Mouse (Mus musculus) midbrain, embryonic 16.5 days (tissue): ENCODE results near the gene Galnt7. TPM values are rescaled to one million over a fixed set of nuclear protein-coding genes. Genes with fewer than 3 reads are reported as not detected.
"Not testable (repeated sequence)": the region's sequence is repeated elsewhere in the genome, so short reads cannot be mapped to it uniquely, and the experiment has no call there.

Experiments used
- ATAC-seq: fragments of 200-750 bp; cut with Nextera tagmentation; 2 replicates; pipeline ENCODE4 v1.8.0; 2017; ENCODE audit warnings: moderate TSS enrichment
- H3K27ac ChIP-seq: fragments of 300-500 bp; sonication (generic); 2 replicates; pipeline ENCODE4 v1.5.1; 2014; ENCODE audit warnings: mild to moderate bottlenecking, low read length, mixed read lengths
- H3K27me3 ChIP-seq: fragments of 300-500 bp; sonication (generic); 2 replicates; pipeline ENCODE4 v1.6.1; 2014; ENCODE audit warnings: low read depth, low read length, mixed read lengths; ENCODE audit not compliant: control insufficient read depth, insufficient read depth
- H3K36me3 ChIP-seq: fragments of 300-500 bp; sonication (generic); 2 replicates; pipeline ENCODE4 v1.6.1; 2014; ENCODE audit warnings: mild to moderate bottlenecking, low read length, moderate library complexity, mixed read lengths; ENCODE audit not compliant: control insufficient read depth, insufficient read depth
- H3K4me1 ChIP-seq: fragments of 300-500 bp; sonication (generic); 2 replicates; pipeline ENCODE4 v1.6.1; 2014; ENCODE audit warnings: mild to moderate bottlenecking, low read length, mixed read lengths; ENCODE audit not compliant: control insufficient read depth, insufficient read depth
- H3K4me2 ChIP-seq: fragments of 300-500 bp; sonication (generic); 2 replicates; pipeline ENCODE4 v1.6.1; 2014; ENCODE audit warnings: mild to moderate bottlenecking, low read length, mixed read lengths
- H3K4me3 ChIP-seq: fragments of 300-500 bp; sonication (generic); 2 replicates; pipeline ENCODE4 v1.5.1; 2014; ENCODE audit warnings: low read depth, mild to moderate bottlenecking, low read length, moderate library complexity, mixed read lengths
- H3K9ac ChIP-seq: fragments of 300-500 bp; sonication (generic); 2 replicates; pipeline ENCODE4 v1.6.1; 2014; ENCODE audit warnings: low read depth, low read length, mixed read lengths
- H3K9me3 ChIP-seq: fragments of 300-500 bp; sonication (generic); replicated peaks from 2 replicates; pipeline ENCODE4 v1.6.1; 2014; ENCODE audit warnings: mild to moderate bottlenecking, low read length, mixed read lengths; ENCODE audit not compliant: control insufficient read depth, poor library complexity, severe bottlenecking
- WGBS: fragments of 180-500 bp; shearing (Covaris S2); extraction: QIAGEN DNeasy Blood & Tissue Kit; methylation state at CpG from one replicate; pipeline ENCODE4 v1.1.7; 2014; 5-methylcytosine and 5-hydroxymethylcytosine counted together
- polyA plus RNA-seq: library from polyadenylated mRNA; unstranded; fragments of >200 nt; fragmentation: Nextera tagmentation; extraction: Ambion mirVana; gene quantifications from 2 replicates; pipeline ENCODE4 v1.2.1, GENCODE M21; 2015

The Galnt7 gene
- polyA plus RNA-seq, 1 experiment from 2014 or later = 8.2 TPM

- no peak overlapping the region for H3K27ac ChIP-seq
- no peak overlapping the region for H3K9ac ChIP-seq
- H3K4me3 ChIP-seq = no peak overlapping the region
- ATAC-seq = no peak
- H3K27me3 ChIP-seq = no peaks in the 10 kb centered on the region
- H3K36me3 ChIP-seq = no peaks in the 10 kb centered on the region
- H3K4me2 ChIP-seq = no peak overlapping the region
- no peaks in the 10 kb centered on the region for H3K4me1 ChIP-seq
- H3K9me3 ChIP-seq = no peaks in the 10 kb centered on the region
- WGBS = 68% methylated on average over 2 of the region's 2 CpGs
These were observed 120.6 kb downstream of the Galnt7 start for GRCm38 (mm10) chr8:57532223-57532622.

- H3K4me1 ChIP-seq = no peaks in the 10 kb centered on the region
- H3K4me3 ChIP-seq = no peak overlapping the region
- H3K9ac ChIP-seq = no peak overlapping the region
- H3K4me2 ChIP-seq = peak overlapping the region; percentile 7; the same call in 1 of the 2 replicates
- H3K27ac ChIP-seq = no peak overlapping the region
- H3K9me3 ChIP-seq = no peaks in the 10 kb centered on the region
- 29% methylated on average over 15 of the region's 15 CpGs for WGBS
- ATAC-seq = peak; percentile 66
- H3K36me3 ChIP-seq = no peaks in the 10 kb centered on the region
- H3K27me3 ChIP-seq = no peaks in the 10 kb centered on the region
These were observed 122.0 kb downstream of the Galnt7 start for GRCm38 (mm10) chr8:57530666-57531349.

- H3K27ac ChIP-seq = no peak overlapping the region
- ATAC-seq = 0 out of 2 replicates have a peak, but pooled peaks have one; percentile 34
- WGBS = 87% methylated on average over 13 of the region's 13 CpGs
- no peaks in the 10 kb centered on the region for H3K9me3 ChIP-seq
- H3K4me2 ChIP-seq = peak overlapping the region; percentile 7; the same call in 1 of the 2 replicates
- no peaks in the 10 kb centered on the region for H3K4me1 ChIP-seq
- no peak overlapping the region for H3K4me3 ChIP-seq
- H3K9ac ChIP-seq = no peak overlapping the region
- no peaks in the 10 kb centered on the region for H3K27me3 ChIP-seq
- H3K36me3 ChIP-seq = no peaks in the 10 kb centered on the region
These were observed 122.6 kb downstream of the Galnt7 start for GRCm38 (mm10) chr8:57530238-57530637.

- H3K27ac ChIP-seq = no peak overlapping the region
- H3K4me2 ChIP-seq = no peak overlapping the region
- H3K36me3 ChIP-seq = no peaks in the 10 kb centered on the region
- H3K27me3 ChIP-seq = no peaks in the 10 kb centered on the region
- 100% methylated on average over 1 of the region's 1 CpGs for WGBS
- H3K9ac ChIP-seq = no peak overlapping the region
- no peak for ATAC-seq
- no peaks in the 10 kb centered on the region for H3K9me3 ChIP-seq
- no peak overlapping the region for H3K4me3 ChIP-seq
- H3K4me1 ChIP-seq = no peaks in the 10 kb centered on the region
These were observed 124.8 kb downstream of the Galnt7 start for GRCm38 (mm10) chr8:57528036-57528435.

GRCm38 (mm10) chr8:57520186-57520786 lies 132.5 kb downstream of the Galnt7 start:
- ATAC-seq = no peak
- 87% methylated on average over 12 of the region's 12 CpGs for WGBS

DNA sequence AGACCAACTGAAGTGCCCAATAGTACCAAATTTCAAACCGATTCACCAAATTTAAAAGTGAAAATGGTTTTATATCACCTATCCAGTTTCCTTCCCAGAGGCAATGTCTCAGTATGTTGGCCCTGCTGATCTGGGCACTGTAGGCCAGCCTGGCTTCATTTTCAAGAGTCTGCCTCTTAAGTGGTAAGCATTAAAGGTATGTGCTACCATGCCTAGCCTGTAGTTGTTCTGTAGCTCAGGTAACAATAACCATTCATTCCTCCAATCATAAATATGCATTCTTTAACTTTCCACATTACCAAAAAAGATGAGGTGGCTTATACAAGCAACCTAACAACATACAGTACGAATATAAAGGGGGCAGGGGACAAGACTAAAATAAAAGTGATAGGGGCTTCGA lies 135.1 kb downstream of the Galnt7 start:
- no peak overlapping the region for H3K4me3 ChIP-seq
- H3K27me3 ChIP-seq = no peaks in the 10 kb centered on the region
- H3K4me1 ChIP-seq = 0 out of 2 replicates have a peak, but pooled peaks cover 2% of the 10 kb centered on the region
- WGBS = 94% methylated on average over 3 of the region's 3 CpGs
- no peak overlapping the region for H3K27ac ChIP-seq
- no peak overlapping the region for H3K4me2 ChIP-seq
- H3K9me3 ChIP-seq = no peaks in the 10 kb centered on the region
- H3K36me3 ChIP-seq = no peaks in the 10 kb centered on the region
- ATAC-seq = no peak
- no peak overlapping the region for H3K9ac ChIP-seq

More at GRCm38 (mm10) chr8:57520186-57520786, 132.5 kb downstream of the Galnt7 start:
- Histone ChIP-seq H3K27ac (no peak overlapping the region), H3K9me3 (no peaks in the 10 kb centered on the region), H3K27me3 (no peaks in the 10 kb centered on the region), H3K9ac (no peak overlapping the region), H3K4me2 (no peak overlapping the region), H3K4me3 (no peak overlapping the region), H3K36me3 (no peaks in the 10 kb centered on the region), H3K4me1 (no peaks in the 10 kb centered on the region)

GRCm38 (mm10) chr8:57516685-57517084 lies 136.1 kb downstream of the Galnt7 start:
- H3K4me2 ChIP-seq, H3K4me1 ChIP-seq, H3K36me3 ChIP-seq, H3K9ac ChIP-seq, ATAC-seq, H3K9me3 ChIP-seq, H3K4me3 ChIP-seq, H3K27me3 ChIP-seq, H3K27ac ChIP-seq: not testable (repeated sequence)
- WGBS = 90% methylated on average over 4 of the region's 5 CpGs

GRCm38 (mm10) chr8:57513178-57513661 lies 139.6 kb downstream of the Galnt7 start:
- WGBS = 20% methylated on average over 9 of the region's 10 CpGs
- not testable (repeated sequence) for ATAC-seq, H3K9me3 ChIP-seq, H3K27me3 ChIP-seq, H3K4me1 ChIP-seq, H3K36me3 ChIP-seq, H3K9ac ChIP-seq, H3K27ac ChIP-seq
- peak overlapping the region; percentile 85 for H3K4me3 ChIP-seq
- H3K4me2 ChIP-seq = peak overlapping the region; percentile 76
